Mouse (Mus musculus): Measurements from ENCODE around the gene Mast4.

- TF ChIP-seq USF1 (IDR thresholded peaks at IDR 0.05; ENCODE audit: low read depth, low read length) (no peak), CTCF (IDR thresholded peaks at IDR 0.05 in 2 of 3, conservative IDR thresholded peaks at IDR 0.05 in 1 of 3; ENCODE audit: control insufficient read depth in 1 of 3, insufficient read depth in 1 of 3, low read depth in 2 of 3, low read length in 3 of 3, poor library complexity in 1 of 3, severe bottlenecking in 1 of 3) (no peak), POLR2A (IDR thresholded peaks at IDR 0.05; ENCODE audit: control insufficient read depth in 1 of 2, insufficient read depth in 1 of 2, low read depth in 1 of 2, low read length in 2 of 2, poor library complexity in 1 of 2) (no peak), MAFK (IDR thresholded peaks at IDR 0.05; ENCODE audit: borderline replicate concordance, low read depth, low read length) (no peak), EP300 (IDR thresholded peaks at IDR 0.05; ENCODE audit: low read depth in 1 of 2, low read length in 2 of 2) (no peak), TBP (IDR thresholded peaks at IDR 0.05; ENCODE audit: low read depth, low read length) (no peak), BHLHE40 (IDR thresholded peaks at IDR 0.05; ENCODE audit: borderline replicate concordance, low read depth, low read length) (no peak), HCFC1 (IDR thresholded peaks at IDR 0.05; ENCODE audit: low read depth, low read length) (no peak), SIN3A (IDR thresholded peaks at IDR 0.05; ENCODE audit: low read length) (no peak), POLR2AphosphoS2 (IDR thresholded peaks at IDR 0.05; ENCODE audit: low read length) (no peak), POLR2AphosphoS5 (IDR thresholded peaks at IDR 0.05; ENCODE audit: borderline replicate concordance, low read depth, low read length) (no peak), GABPA (IDR thresholded peaks at IDR 0.05; ENCODE audit: low read depth, low read length) (no peak), ZMIZ1 (IDR thresholded peaks at IDR 0.05; ENCODE audit: low read depth, low read length) (no peak)
Measured at GRCm38 (mm10) chr13:103308296-103308695, 26.0 kb downstream of the Mast4 start.

Measured in MEL (cell line).